Mouse (Mus musculus) liver, embryonic 14.5 days (tissue): Measurements from ENCODE around the gene Slc15a3.

Source experiments
- CTCF ChIP-seq: IDR thresholded peaks from 2 replicates; pipeline ENCODE4 v1.5.1; 2016; ENCODE audit warnings: antibody characterized with exemption, low read depth, control low read depth
- EP300 ChIP-seq: IDR thresholded peaks from 2 replicates; pipeline ENCODE4 v1.6.1; 2016; ENCODE audit warnings: antibody characterized with exemption, low read depth

DNA sequence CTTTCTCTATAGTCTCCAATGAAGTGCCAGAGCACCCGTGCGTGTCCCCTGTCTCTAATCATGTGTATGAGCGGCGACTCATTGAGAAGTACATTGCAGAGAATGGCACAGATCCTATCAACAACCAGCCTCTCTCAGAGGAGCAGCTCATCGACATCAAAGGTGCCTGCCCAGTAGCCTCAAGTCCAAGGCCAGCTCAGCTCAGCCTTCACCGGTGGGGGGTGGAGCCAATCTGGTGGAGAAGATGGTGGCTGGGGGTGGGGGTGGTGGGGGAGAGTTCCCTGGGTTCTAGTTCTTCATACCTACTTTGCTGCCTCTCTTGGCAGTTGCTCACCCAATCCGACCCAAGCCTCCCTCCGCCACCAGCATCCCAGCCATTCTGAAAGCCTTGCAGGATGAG, 58.0 kb downstream of the Slc15a3 start:
- TF ChIP-seq CTCF, result no peak
- TF ChIP-seq EP300, result no peak
